Mouse (Mus musculus): ENCODE results near the gene Donson.

GRCm38 (mm10) chr16:91728123-91729065 is 39.8 kb upstream of the Donson start, which contains the start of gene Cryzl1:
- no peak for TF ChIP-seq USF1 (IDR thresholded peaks at IDR 0.05; ENCODE audit: low read depth)
- TF ChIP-seq POLR2A (IDR thresholded peaks at IDR 0.05; ENCODE audit: insufficient read length, low read depth), result peak; percentile 72
- TF ChIP-seq MAX (IDR thresholded peaks at IDR 0.05; ENCODE audit: low read depth), result no peak
- no peak for TF ChIP-seq E2F4 (IDR thresholded peaks at IDR 0.05; ENCODE audit: insufficient read depth)
- TF ChIP-seq TCF12 (IDR thresholded peaks at IDR 0.05; ENCODE audit: insufficient read depth, poor library complexity, severe bottlenecking), result no peak
- no peak for TF ChIP-seq MYOD1 (IDR thresholded peaks at IDR 0.05; ENCODE audit: control insufficient read depth in 1 of 3, insufficient read length in 2 of 3, low read depth in 2 of 3)
- no peak for TF ChIP-seq CEBPB (IDR thresholded peaks at IDR 0.05; ENCODE audit: insufficient read depth, poor library complexity, severe bottlenecking)
- TF ChIP-seq TCF3 (IDR thresholded peaks at IDR 0.05; ENCODE audit: insufficient read length, low read depth), result peak; percentile 10
- TF ChIP-seq REST (IDR thresholded peaks at IDR 0.05; ENCODE audit: insufficient read depth, insufficient read length), result no peak
- peak; percentile 69 for TF ChIP-seq POLR2AphosphoS2 (IDR thresholded peaks at IDR 0.05; ENCODE audit: insufficient read length, low read depth)
- peak; percentile 29 for TF ChIP-seq SRF (IDR thresholded peaks at IDR 0.05; ENCODE audit: control insufficient read depth, insufficient read length, low read depth)
